ENCODE assay signal across 12 mouse cellular contexts in the genomic region with DNA sequence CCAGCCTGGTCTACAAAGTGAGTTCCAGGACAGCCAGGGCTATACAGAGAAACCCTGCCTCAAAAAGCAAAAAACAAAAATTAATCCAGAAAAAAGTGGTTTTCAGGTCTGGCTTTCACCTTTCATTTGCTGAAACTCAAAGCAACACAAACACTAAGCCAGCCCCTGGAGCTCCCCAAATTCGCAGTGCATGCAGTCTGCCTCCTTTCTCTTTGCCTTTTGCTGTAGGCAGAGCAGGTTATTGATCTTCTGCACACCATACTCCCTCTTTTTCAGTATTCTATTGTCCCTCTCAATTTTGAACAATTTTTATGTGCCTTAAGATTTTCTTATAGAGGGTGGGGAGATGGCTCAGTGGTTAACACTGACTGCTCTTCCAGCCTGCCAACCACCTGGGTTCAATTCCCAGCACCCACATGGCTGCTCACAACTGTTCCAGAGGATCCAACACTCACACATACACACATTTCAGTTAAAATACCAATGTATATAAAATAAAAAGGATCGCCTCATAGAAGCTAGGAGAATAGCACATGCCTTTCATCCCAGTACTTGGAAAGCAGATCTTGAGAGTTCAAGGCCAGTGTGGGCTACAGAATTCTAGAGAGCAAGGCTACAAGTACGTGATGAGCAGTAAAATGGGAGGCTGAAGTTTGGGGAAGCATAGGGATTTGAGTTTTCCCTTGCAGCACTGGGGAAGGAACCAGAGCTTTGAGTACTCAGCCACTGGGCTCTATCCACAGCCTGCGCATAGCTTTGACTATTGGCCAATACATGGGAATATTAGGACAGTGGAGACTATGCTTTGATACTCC. TPM values are rescaled to one million over a fixed set of nuclear protein-coding genes. Genes with fewer than 3 reads are reported as not detected.
DNase-seq lines count a peak whose midpoint lies in the region; ATAC-seq and TF ChIP-seq lines count a peak whose summit lies in the region.
"Had no signal": no experiment of that assay in that cellular context is flagged by ENCODE, and none has a peak within 500 bp of the region (broad histone marks: within the 10 kb centered on the region; RNA-seq: fewer than 3 reads in every experiment).

No protein-coding gene starts in this region.

- DNase-seq in forebrain, postnatal 0 days = no peak
- DNase-seq in kidney, postnatal 36 days = no peak
- peak; percentile 53 for DNase-seq in A20 (ENCODE audit: low read depth, low spot score)
- DNase-seq in embryo, embryonic 9.5 days (ENCODE audit: extremely low spot score) = no peak
- DNase-seq in adrenal gland, postnatal 4 days (ENCODE audit: low spot score in 2 of 2) = no peak
- DNase-seq: right cerebral cortex, adult 18-20 months; thymus, adult 18-20 months had no signal

- peaks cover 38% of the 10 kb centered on the region for H3K36me3 ChIP-seq in forebrain, embryonic 15.5 days
- H3K36me3 ChIP-seq in forebrain, postnatal 0 days (ENCODE audit: insufficient read depth) = peaks cover 46% of the 10 kb centered on the region
- peaks cover 59% of the 10 kb centered on the region for H3K36me3 ChIP-seq in kidney, embryonic 15.5 days
- H3K36me3 ChIP-seq in intestine, embryonic 16.5 days (ENCODE audit: control insufficient read depth, insufficient read depth, low read length) = peaks cover 17% of the 10 kb centered on the region

- H3K27me3 ChIP-seq in forebrain, embryonic 15.5 days = no peaks in the 10 kb centered on the region
- no peaks in the 10 kb centered on the region for H3K27me3 ChIP-seq in forebrain, postnatal 0 days (ENCODE audit: insufficient read depth, low read length)
- H3K27me3 ChIP-seq in kidney, embryonic 15.5 days = no peaks in the 10 kb centered on the region
- H3K27me3 ChIP-seq in intestine, embryonic 16.5 days (replicated peaks; ENCODE audit: control insufficient read depth, insufficient read depth, low read length) = no peaks in the 10 kb centered on the region

- no peaks in the 10 kb centered on the region for H3K9me3 ChIP-seq in forebrain, embryonic 15.5 days
- no peaks in the 10 kb centered on the region for H3K9me3 ChIP-seq in forebrain, postnatal 0 days (ENCODE audit: low read length)
- no peaks in the 10 kb centered on the region for H3K9me3 ChIP-seq in kidney, embryonic 15.5 days (replicated peaks)
- H3K9me3 ChIP-seq in intestine, embryonic 16.5 days (ENCODE audit: control insufficient read depth, low read length) = no peaks in the 10 kb centered on the region

- TF ChIP-seq CTCF in forebrain, postnatal 0 days (IDR thresholded peaks at IDR 0.05; ENCODE audit: low read depth) = no peak

- H3K4me1 ChIP-seq in forebrain, embryonic 15.5 days = peaks cover 49% of the 10 kb centered on the region
- H3K4me1 ChIP-seq in forebrain, postnatal 0 days (ENCODE audit: insufficient read depth) = peaks cover 8% of the 10 kb centered on the region
- H3K4me1 ChIP-seq in kidney, embryonic 15.5 days = peaks cover 73% of the 10 kb centered on the region
- peaks cover 34% of the 10 kb centered on the region for H3K4me1 ChIP-seq in intestine, embryonic 16.5 days (ENCODE audit: control insufficient read depth, insufficient read depth, low read length)

- WGBS in forebrain, embryonic 15.5 days = 74% methylated on average over 4 of the region's 4 CpGs
- WGBS in forebrain, postnatal 0 days = 82% methylated on average over 4 of the region's 4 CpGs
- 79% methylated on average over 4 of the region's 4 CpGs for WGBS in kidney, embryonic 15.5 days
- WGBS in intestine, embryonic 16.5 days = 78% methylated on average over 4 of the region's 4 CpGs

- no peak overlapping the region; the same call in 1 of the 2 replicates for H3K4me2 ChIP-seq in forebrain, embryonic 15.5 days (replicated peaks)
- H3K4me2 ChIP-seq in forebrain, postnatal 0 days (ENCODE audit: low read depth) = no peak overlapping the region
- 0 out of 2 replicates have a peak overlapping the region, but pooled peaks have one; percentile 70 for H3K4me2 ChIP-seq in kidney, embryonic 15.5 days
- H3K4me2 ChIP-seq in intestine, embryonic 16.5 days (ENCODE audit: low read depth, low read length) = peak overlapping the region; percentile 53; the same call in 1 of the 2 replicates

- 0 out of 2 replicates have a peak overlapping the region, but pooled peaks have one; percentile 95 for H3K27ac ChIP-seq in forebrain, embryonic 15.5 days (replicated peaks)
- H3K27ac ChIP-seq in forebrain, postnatal 0 days (ENCODE audit: low read depth, low read length) = no peak overlapping the region
- H3K27ac ChIP-seq in kidney, embryonic 15.5 days = peak overlapping the region; percentile 98
- peak overlapping the region; percentile 95; the same call in 1 of the 2 replicates for H3K27ac ChIP-seq in intestine, embryonic 16.5 days (ENCODE audit: low read length)

- H3K9ac ChIP-seq in forebrain, embryonic 15.5 days (replicated peaks) = no peak overlapping the region
- no peak overlapping the region for H3K9ac ChIP-seq in forebrain, postnatal 0 days
- H3K9ac ChIP-seq in kidney, embryonic 15.5 days = no peak overlapping the region
- H3K9ac ChIP-seq in intestine, embryonic 16.5 days (ENCODE audit: low read depth, low read length) = no peak overlapping the region

- no peak overlapping the region for H3K4me3 ChIP-seq in forebrain, embryonic 15.5 days
- no peak overlapping the region for H3K4me3 ChIP-seq in forebrain, postnatal 0 days (ENCODE audit: low read depth, low read length)
- H3K4me3 ChIP-seq in kidney, embryonic 15.5 days (replicated peaks) = 0 out of 2 replicates have a peak overlapping the region, but pooled peaks have one; percentile 67
- no peak overlapping the region for H3K4me3 ChIP-seq in intestine, embryonic 16.5 days (ENCODE audit: low read length)

- ATAC-seq in forebrain, embryonic 15.5 days (replicated peaks) = no peak
- ATAC-seq in forebrain, postnatal 0 days = no peak
- ATAC-seq in kidney, embryonic 15.5 days (replicated peaks; ENCODE audit: low FRiP score) = no peak
- no peak for ATAC-seq in intestine, embryonic 16.5 days

RNA-seq across cellular contexts. Expression of gene Ppp4c, which starts 1.4 kb away (rescaled TPM):
- 215 TPM in 2 replicates for polyA plus RNA-seq in forebrain, embryonic 15.5 days (2015; fragmentation: Nextera tagmentation; extraction: Ambion mirVana)
- total RNA-seq in forebrain, postnatal 0 days (2014; rRNA removed) = 114 and 119 TPM in 2 replicates
- 161 and 172 TPM in 2 replicates for polyA plus RNA-seq in forebrain, postnatal 0 days (2015; fragmentation: Nextera tagmentation; extraction: Ambion mirVana)
- polyA plus RNA-seq in kidney, embryonic 15.5 days (2015; fragmentation: Nextera tagmentation; extraction: Ambion mirVana) = 257 and 272 TPM in 2 replicates
- polyA plus RNA-seq in intestine, embryonic 16.5 days (2015; fragmentation: Nextera tagmentation; extraction: Ambion mirVana) = 213 and 215 TPM in 2 replicates
- 100 to 1,000 TPM; 134 to 142 TPM for total RNA-seq in adrenal gland, postnatal 4 days (2021)

RNA-seq across cellular contexts. Expression of gene Fam57b, which starts 3.8 kb away (rescaled TPM):
- 35.1 and 38.1 TPM in 2 replicates for polyA plus RNA-seq in forebrain, embryonic 15.5 days (2015; fragmentation: Nextera tagmentation; extraction: Ambion mirVana)
- 33.2 and 34.4 TPM in 2 replicates for total RNA-seq in forebrain, postnatal 0 days (2014; rRNA removed)
- 39.0 and 42.6 TPM in 2 replicates for polyA plus RNA-seq in forebrain, postnatal 0 days (2015; fragmentation: Nextera tagmentation; extraction: Ambion mirVana)
- 0.52 and 0.54 TPM in 2 replicates for polyA plus RNA-seq in kidney, embryonic 15.5 days (2015; fragmentation: Nextera tagmentation; extraction: Ambion mirVana)
- polyA plus RNA-seq in intestine, embryonic 16.5 days (2015; fragmentation: Nextera tagmentation; extraction: Ambion mirVana) = 1.0 and 1.4 TPM in 2 replicates
- total RNA-seq in adrenal gland, postnatal 4 days (2021) = 10 to 100 TPM; 16.7 to 18.0 TPM
- total RNA-seq: common myeloid progenitor, adult 5-6 weeks had no signal
- polyA plus RNA-seq: liver, embryonic 16.5 days had no signal

RNA-seq across cellular contexts. Expression of gene Tbx6, which starts 12.4 kb away (rescaled TPM):
- 0.41 and 0.65 TPM in 2 replicates for polyA plus RNA-seq in forebrain, embryonic 15.5 days (2015; fragmentation: Nextera tagmentation; extraction: Ambion mirVana)
- 0.31 and 0.38 TPM in 2 replicates for total RNA-seq in forebrain, postnatal 0 days (2014; rRNA removed)
- 0.10 and 0.11 TPM in 2 replicates for polyA plus RNA-seq in forebrain, postnatal 0 days (2015; fragmentation: Nextera tagmentation; extraction: Ambion mirVana)
- polyA plus RNA-seq in kidney, embryonic 15.5 days (2015; fragmentation: Nextera tagmentation; extraction: Ambion mirVana) = 0.37 and 0.51 TPM in 2 replicates
- 0.36 and 0.37 TPM in 2 replicates for polyA plus RNA-seq in intestine, embryonic 16.5 days (2015; fragmentation: Nextera tagmentation; extraction: Ambion mirVana)
- under 1 TPM; 0.65 to 0.90 TPM for total RNA-seq in adrenal gland, postnatal 4 days (2021)
- total RNA-seq: common myeloid progenitor, adult 5-6 weeks had no signal

RNA-seq across cellular contexts. Expression of gene Ypel3, which starts 16.9 kb away (rescaled TPM):
- 207 and 213 TPM in 2 replicates for polyA plus RNA-seq in forebrain, embryonic 15.5 days (2015; fragmentation: Nextera tagmentation; extraction: Ambion mirVana)
- total RNA-seq in forebrain, postnatal 0 days (2014; rRNA removed) = 162 and 237 TPM in 2 replicates
- polyA plus RNA-seq in forebrain, postnatal 0 days (2015; fragmentation: Nextera tagmentation; extraction: Ambion mirVana) = 223 and 250 TPM in 2 replicates
- 81.5 and 82.2 TPM in 2 replicates for polyA plus RNA-seq in kidney, embryonic 15.5 days (2015; fragmentation: Nextera tagmentation; extraction: Ambion mirVana)
- 59.5 and 61.5 TPM in 2 replicates for polyA plus RNA-seq in intestine, embryonic 16.5 days (2015; fragmentation: Nextera tagmentation; extraction: Ambion mirVana)
- total RNA-seq in adrenal gland, postnatal 4 days (2021) = 100 to 1,000 TPM; 112 to 122 TPM

RNA-seq across cellular contexts. Expression of gene Gdpd3, which starts 27.5 kb away (rescaled TPM):
- 1.5 and 1.7 TPM in 2 replicates for polyA plus RNA-seq in forebrain, embryonic 15.5 days (2015; fragmentation: Nextera tagmentation; extraction: Ambion mirVana)
- 1.2 and 2.5 TPM in 2 replicates for total RNA-seq in forebrain, postnatal 0 days (2014; rRNA removed)
- 0.93 and 0.97 TPM in 2 replicates for polyA plus RNA-seq in forebrain, postnatal 0 days (2015; fragmentation: Nextera tagmentation; extraction: Ambion mirVana)
- 1.8 and 1.9 TPM in 2 replicates for polyA plus RNA-seq in kidney, embryonic 15.5 days (2015; fragmentation: Nextera tagmentation; extraction: Ambion mirVana)
- polyA plus RNA-seq in intestine, embryonic 16.5 days (2015; fragmentation: Nextera tagmentation; extraction: Ambion mirVana) = 1.4 and 2.1 TPM in 2 replicates
- 1 to 10 TPM; 9.3 to 9.5 TPM for total RNA-seq in adrenal gland, postnatal 4 days (2021)

Comparison
In these comparisons a context has a peak if more than half of its experiments do, and no peak if none do; other contexts are left out.
1. H3K4me2 ChIP-seq: peak in kidney, embryonic 15.5 days (single experiment) and intestine, embryonic 16.5 days (single experiment); none in forebrain, embryonic 15.5 days (single experiment) and forebrain, postnatal 0 days (single experiment).
2. RNA of gene Fam57b, which starts 3.8 kb away (polyA plus RNA-seq): 39.0 to 42.6 TPM in forebrain, postnatal 0 days and 35.1 to 38.1 TPM in forebrain, embryonic 15.5 days; 1.0 to 1.4 TPM in intestine, embryonic 16.5 days and 0.52 to 0.54 TPM in kidney, embryonic 15.5 days; every median in the first group is over 10 times any median in the second.